Mouse (Mus musculus) ES-E14 (cell line): ENCODE results near the gene Tkt.

ENCODE experiments used
- HCFC1 ChIP-seq: IDR thresholded peaks from 2 replicates; pipeline ENCODE4 v1.6.1; 2012; ENCODE audit warnings: low read length, inconsistent platforms, borderline replicate concordance; ENCODE audit not compliant: insufficient read depth
- ZNF384 ChIP-seq: IDR thresholded peaks from 2 replicates; pipeline ENCODE4 v1.6.1; 2012; ENCODE audit warnings: low read depth, low read length, inconsistent platforms

DNA sequence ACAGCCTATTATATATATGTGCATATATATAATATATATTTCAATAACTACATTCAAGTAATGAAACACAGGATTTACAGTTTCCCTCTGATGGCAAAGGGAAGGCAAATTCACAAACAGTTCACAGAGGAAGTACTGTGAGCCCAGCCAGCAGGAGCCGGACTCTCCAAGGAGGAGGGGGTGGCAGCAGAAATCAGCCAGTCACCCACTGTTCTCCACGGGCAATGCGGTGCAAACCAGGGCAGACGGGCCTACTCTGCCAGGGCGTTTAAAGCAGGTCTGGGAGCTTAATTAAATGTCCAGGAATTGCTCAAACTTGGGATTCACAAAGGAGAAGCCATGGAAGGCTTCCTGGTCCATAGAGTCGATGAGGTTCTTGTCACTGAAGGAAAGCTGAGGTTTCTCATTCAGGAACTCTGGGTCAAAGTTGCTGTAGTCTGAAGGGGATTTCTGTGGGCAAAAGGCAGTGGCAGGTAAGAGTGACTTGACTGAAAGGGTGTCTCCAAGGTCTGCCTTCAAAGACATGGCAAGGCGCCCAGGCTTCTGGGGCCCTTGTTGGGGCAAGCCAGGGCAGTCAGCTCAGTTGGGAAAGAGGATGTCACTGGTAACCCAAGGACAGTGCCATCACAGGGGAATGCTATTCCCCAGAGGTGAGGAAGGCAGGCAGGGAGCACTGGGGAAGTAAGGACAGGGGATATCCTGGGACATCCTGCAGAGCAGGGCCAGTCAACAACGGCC, 47.6 kb downstream of the Tkt start:
- TF ChIP-seq ZNF384 (no peak), HCFC1 (no peak)
